Mouse (Mus musculus) heart, adult 2 months (tissue): Measurements from ENCODE around the gene Ddah2.

Experiments used
- CTCF ChIP-seq: fragments of 200-600 bp; IDR thresholded peaks from 2 replicates; pipeline ENCODE4 v1.8.1; 2022; ENCODE audit warnings: antibody characterized with exemption, mild to moderate bottlenecking, moderate library complexity
- EP300 ChIP-seq: fragments of 200-500 bp; IDR thresholded peaks from 2 replicates; pipeline ENCODE4 v1.6.1; 2011; ENCODE audit warnings: low read depth, low read length, control low read depth; ENCODE audit not compliant: insufficient read depth
- POLR2A ChIP-seq: fragments of 200-500 bp; IDR thresholded peaks from 2 replicates; pipeline ENCODE4 v1.6.1; 2011; ENCODE audit warnings: mild to moderate bottlenecking, low read depth, low read length, control low read depth; ENCODE audit not compliant: insufficient read depth

DNA sequence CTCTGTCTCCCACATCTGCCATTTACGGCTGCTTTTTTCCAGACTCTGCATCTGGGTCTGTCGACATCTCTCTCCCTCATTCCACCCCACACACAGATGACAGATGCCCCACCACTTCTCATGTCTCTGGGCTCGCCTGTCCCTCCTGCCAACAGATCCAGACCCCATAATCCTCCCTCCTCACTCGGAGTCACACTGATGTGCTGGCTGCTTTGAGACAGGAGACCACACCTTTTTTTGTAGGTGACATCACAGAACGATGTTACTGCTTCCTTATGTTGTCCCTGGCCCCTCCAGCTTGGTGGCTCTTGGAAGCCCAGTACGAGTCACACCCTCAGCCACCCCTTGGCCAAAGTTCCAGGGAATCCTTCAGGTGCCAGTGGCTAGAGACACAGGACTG lies 21.4 kb downstream of the Ddah2 start:
- TF ChIP-seq POLR2A (no peak), CTCF (no peak), EP300 (no peak)
